Mouse (Mus musculus): ENCODE measurements around the gene Pgf.

Gene Pgf

GRCm38 (mm10) chr12:85126986-85127603 lies 50.5 kb downstream of the Pgf start:
- no peak for ATAC-seq (ENCODE audit: low TSS enrichment)

GRCm38 (mm10) chr12:85124751-85125150 lies 52.8 kb downstream of the Pgf start:
- ATAC-seq (ENCODE audit: low TSS enrichment) = no peak

GRCm38 (mm10) chr12:85123645-85124044 lies 53.9 kb downstream of the Pgf start:
- no peak for ATAC-seq (ENCODE audit: low TSS enrichment)

GRCm38 (mm10) chr12:85123108-85123530 lies 54.5 kb downstream of the Pgf start:
- no peak for ATAC-seq (ENCODE audit: low TSS enrichment)

- ATAC-seq (ENCODE audit: low TSS enrichment) = no peak
Measured at GRCm38 (mm10) chr12:85121806-85122459, 55.7 kb downstream of the Pgf start.

All from frontal cortex, adult (tissue).